Mouse (Mus musculus) kidney, embryonic 15.5 days (tissue): Measurements from ENCODE around the gene Pfpl. TPM values are rescaled to one million over a fixed set of nuclear protein-coding genes. Genes with fewer than 3 reads are reported as not detected.

ENCODE experiments used
- ATAC-seq: fragments of 200-750 bp; cut with Nextera tagmentation; replicated peaks from 2 replicates; pipeline ENCODE4 v1.8.0; 2017; ENCODE audit warnings: moderate TSS enrichment; ENCODE audit not compliant: low FRiP score
- H3K27ac ChIP-seq: fragments of 300-500 bp; sonication (generic); 2 replicates; pipeline ENCODE4 v1.5.1; 2015; ENCODE audit warnings: mild to moderate bottlenecking, inconsistent platforms
- H3K27me3 ChIP-seq: fragments of 300-500 bp; sonication (generic); 2 replicates; pipeline ENCODE4 v1.6.1; 2015; ENCODE audit warnings: inconsistent platforms
- H3K36me3 ChIP-seq: fragments of 300-500 bp; sonication (generic); 2 replicates; pipeline ENCODE4 v1.6.1; 2015; ENCODE audit warnings: inconsistent platforms
- H3K4me1 ChIP-seq: fragments of 300-500 bp; sonication (generic); 2 replicates; pipeline ENCODE4 v1.6.1; 2015; ENCODE audit warnings: inconsistent platforms
- H3K4me2 ChIP-seq: fragments of 300-500 bp; sonication (generic); 2 replicates; pipeline ENCODE4 v1.6.1; 2015; ENCODE audit warnings: moderate library complexity, mild to moderate bottlenecking, inconsistent platforms
- H3K4me3 ChIP-seq: fragments of 300-500 bp; sonication (generic); replicated peaks from 2 replicates; pipeline ENCODE4 v1.5.1; 2015; ENCODE audit warnings: mild to moderate bottlenecking, inconsistent platforms
- H3K9ac ChIP-seq: fragments of 300-500 bp; sonication (generic); 2 replicates; pipeline ENCODE4 v1.6.1; 2015; ENCODE audit warnings: mild to moderate bottlenecking, inconsistent platforms
- H3K9me3 ChIP-seq: fragments of 300-500 bp; sonication (generic); replicated peaks from 2 replicates; pipeline ENCODE4 v1.6.1; 2016; ENCODE audit warnings: inconsistent platforms
- WGBS: fragments of 180-500 bp; shearing (Covaris S2); methylation state at CpG from one replicate; pipeline ENCODE4 v1.1.7; 2015; ENCODE audit warnings: mixed read lengths; 5-methylcytosine and 5-hydroxymethylcytosine counted together
- polyA plus RNA-seq: library from polyadenylated mRNA; unstranded; fragments of >200 nt; fragmentation: Nextera tagmentation; extraction: Ambion mirVana; gene quantifications from 2 replicates; pipeline ENCODE4 v1.2.1, GENCODE M21; 2015

Pfpl gene
- polyA plus RNA-seq, 1 experiment from 2014 or later = not detected

- Histone ChIP-seq H3K4me2 (no peak overlapping the region), H3K27ac (no peak overlapping the region), H3K9ac (no peak overlapping the region), H3K27me3 (no peaks in the 10 kb centered on the region), H3K4me3 (no peak overlapping the region), H3K4me1 (no peaks in the 10 kb centered on the region), H3K36me3 (no peaks in the 10 kb centered on the region), H3K9me3 (no peaks in the 10 kb centered on the region)
- ATAC-seq = no peak
- WGBS = 73% methylated on average over 5 of the region's 5 CpGs
Observed at GRCm38 (mm10) chr19:12440103-12440725, 12.5 kb downstream of the Pfpl start.

- H3K27ac ChIP-seq = no peak overlapping the region
- WGBS = 82% methylated on average over 4 of the region's 4 CpGs
- no peaks in the 10 kb centered on the region for H3K9me3 ChIP-seq
- no peak overlapping the region for H3K4me2 ChIP-seq
- H3K27me3 ChIP-seq = no peaks in the 10 kb centered on the region
- no peaks in the 10 kb centered on the region for H3K4me1 ChIP-seq
- no peaks in the 10 kb centered on the region for H3K36me3 ChIP-seq
- H3K4me3 ChIP-seq = no peak overlapping the region
- no peak overlapping the region for H3K9ac ChIP-seq
- no peak for ATAC-seq
Observed at GRCm38 (mm10) chr19:12442560-12442959, 14.9 kb downstream of the Pfpl start.

GRCm38 (mm10) chr19:12445014-12445413 lies 17.3 kb downstream of the Pfpl start:
- WGBS = 82% methylated on average over 3 of the region's 3 CpGs

GRCm38 (mm10) chr19:12457401-12458066 lies 29.8 kb downstream of the Pfpl start:
- 45% methylated on average over 12 of the region's 12 CpGs for WGBS
- Histone ChIP-seq H3K4me1 (peaks cover 4% of the 10 kb centered on the region; the same call in 1 of the 2 replicates), H3K4me2 (peak overlapping the region; percentile 46), H3K9me3 (no peaks in the 10 kb centered on the region), H3K36me3 (no peaks in the 10 kb centered on the region), H3K4me3 (peak overlapping the region; percentile 18; the same call in 1 of the 2 replicates), H3K9ac (no peak overlapping the region), H3K27ac (no peak overlapping the region), H3K27me3 (no peaks in the 10 kb centered on the region)
- ATAC-seq = 0 out of 2 replicates have a peak, but pooled peaks have one; percentile 46

More at GRCm38 (mm10) chr19:12445014-12445413, 17.3 kb downstream of the Pfpl start:
- Histone ChIP-seq H3K36me3 (no peaks in the 10 kb centered on the region), H3K27ac (no peak overlapping the region), H3K4me3 (no peak overlapping the region), H3K4me1 (no peaks in the 10 kb centered on the region), H3K9me3 (no peaks in the 10 kb centered on the region), H3K27me3 (no peaks in the 10 kb centered on the region), H3K9ac (no peak overlapping the region), H3K4me2 (no peak overlapping the region)
- ATAC-seq = no peak

- Histone ChIP-seq H3K4me1 (peaks cover 6% of the 10 kb centered on the region), H3K27me3 (no peaks in the 10 kb centered on the region), H3K27ac (no peak overlapping the region), H3K4me2 (no peak overlapping the region), H3K9ac (no peak overlapping the region), H3K9me3 (no peaks in the 10 kb centered on the region), H3K36me3 (no peaks in the 10 kb centered on the region), H3K4me3 (no peak overlapping the region)
- 62% methylated on average over 4 of the region's 4 CpGs for WGBS
- no peak for ATAC-seq
Observed at GRCm38 (mm10) chr19:12459516-12459915, 31.8 kb downstream of the Pfpl start.

- Histone ChIP-seq H3K36me3 (no peaks in the 10 kb centered on the region), H3K4me3 (no peak within 1 kb of the TSS), H3K9ac (no peak within 1 kb of the TSS), H3K9me3 (no peaks in the 10 kb centered on the region), H3K27me3 (no peaks in the 10 kb centered on the region), H3K27ac (no peak within 1 kb of the TSS), H3K4me2 (no peak within 1 kb of the TSS), H3K4me1 (peaks cover 6% of the 10 kb centered on the region)
- 81% methylated on average over 11 of the region's 11 CpGs for WGBS
- no peak for ATAC-seq
Observed at GRCm38 (mm10) chr19:12460282-12461249, 32.9 kb downstream of the Pfpl start, which contains the start of gene Mpeg1. TSS of gene Mpeg1 (plus strand) at chr19:12460779.

- no peaks in the 10 kb centered on the region for H3K9me3 ChIP-seq
- no peak for ATAC-seq
- peak overlapping the region; percentile 18; the same call in 1 of the 2 replicates for H3K27ac ChIP-seq
Observed at GRCm38 (mm10) chr19:12462851-12463721, 35.4 kb downstream of the Pfpl start.

GRCm38 (mm10) chr19:12463722-12464035 lies 36.0 kb downstream of the Pfpl start:
- WGBS = 27% methylated on average over 1 of the region's 1 CpGs
- ATAC-seq = no peak; the same call in 1 of the 2 replicates
- 0 out of 2 replicates have a peak overlapping the region, but pooled peaks have one; percentile 18 for H3K27ac ChIP-seq

More at GRCm38 (mm10) chr19:12462851-12463721, 35.4 kb downstream of the Pfpl start:
- WGBS = 73% methylated on average over 7 of the region's 7 CpGs
- Histone ChIP-seq H3K9ac (no peak overlapping the region), H3K27me3 (no peaks in the 10 kb centered on the region), H3K4me2 (no peak overlapping the region), H3K4me1 (peaks cover 2% of the 10 kb centered on the region; the same call in 1 of the 2 replicates), H3K4me3 (no peak overlapping the region), H3K36me3 (no peaks in the 10 kb centered on the region)

GRCm38 (mm10) chr19:12464127-12464526 lies 36.4 kb downstream of the Pfpl start:
- no peak overlapping the region for H3K27ac ChIP-seq
- no peak for ATAC-seq

More at GRCm38 (mm10) chr19:12463722-12464035, 36.0 kb downstream of the Pfpl start:
- no peak overlapping the region for H3K9ac ChIP-seq
- H3K27me3 ChIP-seq = no peaks in the 10 kb centered on the region
- H3K4me3 ChIP-seq = no peak overlapping the region
- peaks cover 2% of the 10 kb centered on the region; the same call in 1 of the 2 replicates for H3K4me1 ChIP-seq
- no peaks in the 10 kb centered on the region for H3K9me3 ChIP-seq
- no peak overlapping the region for H3K4me2 ChIP-seq
- H3K36me3 ChIP-seq = no peaks in the 10 kb centered on the region

GRCm38 (mm10) chr19:12464674-12465073 lies 37.0 kb downstream of the Pfpl start:
- Histone ChIP-seq H3K36me3 (0 out of 2 replicates have a peak, but pooled peaks cover 7% of the 10 kb centered on the region), H3K9ac (no peak overlapping the region), H3K27ac (no peak overlapping the region), H3K4me1 (peaks cover 2% of the 10 kb centered on the region; the same call in 1 of the 2 replicates), H3K9me3 (no peaks in the 10 kb centered on the region), H3K4me2 (no peak overlapping the region), H3K4me3 (no peak overlapping the region), H3K27me3 (no peaks in the 10 kb centered on the region)
- ATAC-seq = no peak
- 84% methylated on average over 4 of the region's 4 CpGs for WGBS

More at GRCm38 (mm10) chr19:12464127-12464526, 36.4 kb downstream of the Pfpl start:
- no peak overlapping the region for H3K4me3 ChIP-seq
- H3K4me1 ChIP-seq = peaks cover 2% of the 10 kb centered on the region; the same call in 1 of the 2 replicates
- no peaks in the 10 kb centered on the region for H3K9me3 ChIP-seq
- 80% methylated on average over 5 of the region's 5 CpGs for WGBS
- no peak overlapping the region for H3K4me2 ChIP-seq
- H3K9ac ChIP-seq = no peak overlapping the region
- H3K36me3 ChIP-seq = 0 out of 2 replicates have a peak, but pooled peaks cover 3% of the 10 kb centered on the region
- H3K27me3 ChIP-seq = no peaks in the 10 kb centered on the region
